In the genomic region with DNA sequence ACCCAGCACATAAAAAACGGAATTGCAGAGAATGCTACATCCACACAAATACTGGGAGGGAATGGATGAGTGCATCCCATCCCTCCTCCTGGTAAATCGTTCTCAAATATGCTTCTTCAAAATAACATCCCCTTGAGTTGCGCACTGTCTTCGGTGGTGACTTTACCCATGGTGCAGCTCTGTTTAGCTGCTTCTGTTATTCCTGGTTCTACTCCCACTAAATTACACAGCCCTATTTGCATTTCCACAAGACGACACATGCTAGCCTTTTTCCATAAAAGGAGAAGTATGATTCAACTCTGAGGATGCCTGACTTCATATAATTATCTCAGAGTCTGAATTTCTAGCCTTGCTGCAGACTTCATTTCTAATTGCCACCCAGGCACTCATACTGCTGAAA, we compare ENCODE assay signal across 31 mouse cellular contexts.
DNase-seq lines count a peak whose midpoint lies in the region; ATAC-seq and TF ChIP-seq lines count a peak whose summit lies in the region.
"Had no signal": no experiment of that assay in that cellular context is flagged by ENCODE, and none has a peak within 500 bp of the region (broad histone marks: within the 10 kb centered on the region; RNA-seq: fewer than 3 reads in every experiment).

No protein-coding gene starts in this region.

- no peak overlapping the region for H3K9ac ChIP-seq in forebrain, embryonic 16.5 days (replicated peaks; ENCODE audit: low read depth, low read length)
- H3K9ac ChIP-seq in forebrain, embryonic 11.5 days (ENCODE audit: low read length) = no peak overlapping the region
- H3K9ac ChIP-seq: embryonic facial prominence, embryonic 13.5 days; hindbrain, embryonic 14.5 days; limb, embryonic 13.5 days; lung, embryonic 15.5 days; midbrain, embryonic 15.5 days; neural tube, embryonic 15.5 days; stomach, embryonic 15.5 days had no signal

- no peak for DNase-seq in forebrain, embryonic 11.5 days (ENCODE audit: low spot score)
- DNase-seq in layer of hippocampus, adult 9-11 months = peak; percentile 16
- no peak for DNase-seq in layer of hippocampus, adult 8-10 months (ENCODE audit: low spot score in 2 of 2)
- peak; percentile 83 for DNase-seq in brain, adult 2 months (ENCODE audit: low read depth, low spot score)
- no peak for DNase-seq in embryonic facial prominence, embryonic 10.5 days (ENCODE audit: low spot score)
- DNase-seq: adrenal gland, adult 8-10 months; cerebellum, adult 8-10 months; cerebellum, postnatal 36 days; embryo, embryonic 11 days; gastrocnemius, postnatal 25 days; heart, adult 11 months; heart, postnatal 36 days; kidney, adult 9 months; kidney, postnatal 10 days; thymus, postnatal 14 days had no signal

- H3K36me3 ChIP-seq in forebrain, embryonic 16.5 days (ENCODE audit: control insufficient read depth, insufficient read depth) = no peaks in the 10 kb centered on the region
- no peaks in the 10 kb centered on the region for H3K36me3 ChIP-seq in forebrain, embryonic 11.5 days (ENCODE audit: control insufficient read depth, insufficient read depth, low read length)
- no peaks in the 10 kb centered on the region for H3K36me3 ChIP-seq in embryonic facial prominence, embryonic 10.5 days (replicated peaks)
- H3K36me3 ChIP-seq: embryonic facial prominence, embryonic 13.5 days; forebrain, embryonic 10.5 days; heart, embryonic 10.5 days; limb, embryonic 13.5 days; lung, embryonic 15.5 days; midbrain, embryonic 10.5 days; midbrain, embryonic 15.5 days; neural tube, embryonic 15.5 days; stomach, embryonic 15.5 days had no signal

- H3K27ac ChIP-seq in forebrain, embryonic 16.5 days (ENCODE audit: low read length) = no peak overlapping the region
- no peak overlapping the region for H3K27ac ChIP-seq in forebrain, embryonic 11.5 days (ENCODE audit: low read depth, low read length)
- peak overlapping the region; percentile 96 for H3K27ac ChIP-seq in olfactory bulb, adult 2 months (ENCODE audit: insufficient read depth, low read depth, low read length)
- no peak overlapping the region for H3K27ac ChIP-seq in embryonic facial prominence, embryonic 10.5 days (replicated peaks)
- H3K27ac ChIP-seq: embryonic facial prominence, embryonic 13.5 days; forebrain, embryonic 10.5 days; heart, embryonic 10.5 days; hindbrain, embryonic 14.5 days; limb, embryonic 13.5 days; lung, embryonic 15.5 days; midbrain, embryonic 10.5 days; midbrain, embryonic 15.5 days; neural tube, embryonic 15.5 days; stomach, embryonic 15.5 days had no signal

- 81% methylated on average over 5 of the region's 5 CpGs for WGBS in forebrain, embryonic 16.5 days
- WGBS in forebrain, embryonic 11.5 days = 92% methylated on average over 5 of the region's 5 CpGs
- 18% methylated on average over 5 of the region's 5 CpGs for WGBS in olfactory bulb, adult 2 months
- WGBS in embryonic facial prominence, embryonic 10.5 days = 87% methylated on average over 5 of the region's 5 CpGs

- H3K4me3 ChIP-seq in forebrain, embryonic 16.5 days (replicated peaks; ENCODE audit: low read length) = no peak overlapping the region
- H3K4me3 ChIP-seq in forebrain, embryonic 11.5 days (ENCODE audit: low read depth, low read length) = no peak overlapping the region
- no peak overlapping the region for H3K4me3 ChIP-seq in olfactory bulb, adult 2 months (ENCODE audit: insufficient read depth, low read depth, low read length)
- H3K4me3 ChIP-seq in embryonic facial prominence, embryonic 10.5 days = no peak overlapping the region
- H3K4me3 ChIP-seq: embryonic facial prominence, embryonic 13.5 days; forebrain, embryonic 10.5 days; heart, embryonic 10.5 days; limb, embryonic 13.5 days; lung, embryonic 15.5 days; midbrain, embryonic 10.5 days; midbrain, embryonic 15.5 days; neural tube, embryonic 15.5 days; stomach, embryonic 15.5 days had no signal

- peaks cover 6% of the 10 kb centered on the region; the same call in 1 of the 2 replicates for H3K4me1 ChIP-seq in forebrain, embryonic 16.5 days (replicated peaks; ENCODE audit: control insufficient read depth, insufficient read depth, low read length)
- no peaks in the 10 kb centered on the region for H3K4me1 ChIP-seq in forebrain, embryonic 11.5 days (replicated peaks; ENCODE audit: control insufficient read depth, insufficient read depth, low read length)
- H3K4me1 ChIP-seq in olfactory bulb, adult 2 months (ENCODE audit: control insufficient read depth, insufficient read depth, low read length) = no peaks in the 10 kb centered on the region
- H3K4me1 ChIP-seq in embryonic facial prominence, embryonic 10.5 days = no peaks in the 10 kb centered on the region
- H3K4me1 ChIP-seq: embryonic facial prominence, embryonic 13.5 days; forebrain, embryonic 10.5 days; heart, embryonic 10.5 days; limb, embryonic 13.5 days; lung, embryonic 15.5 days; midbrain, embryonic 15.5 days; neural tube, embryonic 15.5 days; stomach, embryonic 15.5 days had no signal

- TF ChIP-seq POLR2A in olfactory bulb, adult 2 months (IDR thresholded peaks at IDR 0.05; ENCODE audit: insufficient read depth, low read depth, low read length) = no peak

- H3K4me2 ChIP-seq in forebrain, embryonic 16.5 days (ENCODE audit: low read length) = no peak overlapping the region
- H3K4me2 ChIP-seq in forebrain, embryonic 11.5 days (ENCODE audit: low read depth, low read length, severe bottlenecking) = no peak overlapping the region
- H3K4me2 ChIP-seq: embryonic facial prominence, embryonic 13.5 days; hindbrain, embryonic 14.5 days; limb, embryonic 13.5 days; liver, embryonic 11.5 days; lung, embryonic 15.5 days; midbrain, embryonic 15.5 days; neural tube, embryonic 15.5 days; stomach, embryonic 15.5 days had no signal

- no peaks in the 10 kb centered on the region for H3K27me3 ChIP-seq in forebrain, embryonic 16.5 days (replicated peaks; ENCODE audit: control insufficient read depth, insufficient read depth, low read length)
- no peaks in the 10 kb centered on the region for H3K27me3 ChIP-seq in forebrain, embryonic 11.5 days (ENCODE audit: control insufficient read depth, insufficient read depth, low read length)
- H3K27me3 ChIP-seq in embryonic facial prominence, embryonic 10.5 days (replicated peaks; ENCODE audit: low read depth, poor library complexity, severe bottlenecking) = no peaks in the 10 kb centered on the region
- H3K27me3 ChIP-seq: CH12.LX; embryonic facial prominence, embryonic 13.5 days; limb, embryonic 13.5 days; lung, embryonic 15.5 days; midbrain, embryonic 15.5 days; neural tube, embryonic 15.5 days; stomach, embryonic 15.5 days had no signal

- no peaks in the 10 kb centered on the region for H3K9me3 ChIP-seq in forebrain, embryonic 16.5 days (ENCODE audit: control insufficient read depth, low read length)
- H3K9me3 ChIP-seq in forebrain, embryonic 11.5 days (ENCODE audit: control insufficient read depth, low read length) = no peaks in the 10 kb centered on the region
- H3K9me3 ChIP-seq in embryonic facial prominence, embryonic 10.5 days = no peaks in the 10 kb centered on the region
- H3K9me3 ChIP-seq: embryonic facial prominence, embryonic 13.5 days; forebrain, embryonic 10.5 days; heart, embryonic 10.5 days; limb, embryonic 13.5 days; lung, embryonic 15.5 days; midbrain, embryonic 10.5 days; midbrain, embryonic 15.5 days; neural tube, embryonic 15.5 days; stomach, embryonic 15.5 days had no signal

- TF ChIP-seq CTCF in olfactory bulb, adult 2 months (IDR thresholded peaks at IDR 0.05; ENCODE audit: insufficient read depth, low read depth, low read length) = no peak

- ATAC-seq in forebrain, embryonic 16.5 days = peak; percentile 51; the same call in 1 of the 2 replicates
- ATAC-seq in forebrain, embryonic 11.5 days (replicated peaks; ENCODE audit: low FRiP score) = no peak
- ATAC-seq: activated CD4-positive, CD25-positive, alpha-beta regulatory T cell, adult 4 months; intestine, postnatal 0 days; midbrain, embryonic 15.5 days had no signal

Comparison
In these comparisons a context has a peak if more than half of its experiments do, and no peak if none do; other contexts are left out.
1. DNase-seq: peak in layer of hippocampus, adult 9-11 months (single experiment) and brain, adult 2 months (single experiment); none in forebrain, embryonic 11.5 days (single experiment), layer of hippocampus, adult 8-10 months (0 of 2) and embryonic facial prominence, embryonic 10.5 days (single experiment).